Mouse (Mus musculus): ENCODE data around the gene Nanp. TPM values are rescaled to one million over a fixed set of nuclear protein-coding genes. Genes with fewer than 3 reads are reported as not detected.

Gene Nanp
- 10 to 100 TPM; 33.9 to 34.8 TPM for polyA plus RNA-seq (2017; shearing (Covaris generic))

GRCm38 (mm10) chr2:151039232-151039695, at the start of gene Nanp, which contains the start of gene Ninl:
Gene Nanp (minus strand): TSS chr2:151039398.
Gene Ninl (minus strand): TSS chr2:151039382.

Other genes starting within 250 kb of the Nanp start
- gene Abhd12, start 134.7 kb downstream of the Nanp start, polyA plus RNA-seq (2017; shearing (Covaris generic)): 10 to 100 TPM; 70.2 to 77.3 TPM
- gene Gins1, start 134.0 kb downstream of the Nanp start, polyA plus RNA-seq (2017; shearing (Covaris generic)): 1 to 10 TPM; 3.5 to 7.1 TPM
- gene Ninl, start within 50 bp of the Nanp start, polyA plus RNA-seq (2017; shearing (Covaris generic)): under 1 TPM; 0.39 to 0.73 TPM
- gene Gm14151, start 53.0 kb upstream of the Nanp start, polyA plus RNA-seq (2017; shearing (Covaris generic)): under 1 TPM in 1 of 2 experiments, not detected in 1; 0.49 TPM
- not detected for gene Gm14147, start 58.8 kb upstream of the Nanp start, polyA plus RNA-seq (2017; shearing (Covaris generic))

Measured in inflammation-experienced regulatory T-cells (primary cell).